Mouse (Mus musculus) liver, embryonic 14.5 days (tissue): ENCODE measurements around the gene Kcnk15. TPM values are rescaled to one million over a fixed set of nuclear protein-coding genes. Genes with fewer than 3 reads are reported as not detected.

Experiments used
- ATAC-seq: fragments of 200-750 bp; cut with Nextera tagmentation; 2 replicates; pipeline ENCODE4 v1.8.0; 2017; ENCODE audit warnings: moderate number of reproducible peaks, mild to moderate bottlenecking, moderate library complexity; ENCODE audit not compliant: insufficient read depth
- DNase-seq, 3 experiments: peaks; one replicate each; pipeline ENCODE4 v3.0.0-alpha.2; 2012 to 2013; ENCODE audit warnings: low read depth in 3 of 3, low spot score in 3 of 3
- H3K27ac ChIP-seq: fragments of 300-500 bp; sonication (generic); 2 replicates; pipeline ENCODE4 v1.5.1; 2014; ENCODE audit warnings: moderate library complexity, mild to moderate bottlenecking, control low read depth, inconsistent platforms
- H3K27me3 ChIP-seq: fragments of 300-500 bp; sonication (generic); 2 replicates; pipeline ENCODE4 v1.6.1; 2014; ENCODE audit warnings: mild to moderate bottlenecking, low read length, moderate library complexity; ENCODE audit not compliant: control insufficient read depth, insufficient read depth
- H3K36me3 ChIP-seq: fragments of 300-500 bp; sonication (generic); replicated peaks from 2 replicates; pipeline ENCODE4 v1.6.1; 2014; ENCODE audit warnings: low read depth; ENCODE audit not compliant: control insufficient read depth, insufficient read depth
- H3K4me1 ChIP-seq, 2 experiments: fragments of 200-500 bp in 1 of 2; fragments of 300-500 bp in 1 of 2; sonication (generic) in 1 of 2; replicated peaks; 2 replicates each; pipeline ENCODE4 v1.6.1; 2012 to 2014; ENCODE audit warnings: antibody characterized with exemption in 1 of 2, inconsistent platforms in 1 of 2, low read length in 1 of 2; ENCODE audit not compliant: control insufficient read depth in 2 of 2, insufficient read depth in 2 of 2
- H3K4me2 ChIP-seq: fragments of 300-500 bp; sonication (generic); 2 replicates; pipeline ENCODE4 v1.6.1; 2014; ENCODE audit warnings: low read depth, mild to moderate bottlenecking, control low read depth, moderate library complexity
- H3K4me3 ChIP-seq, 2 experiments: fragments of 200-500 bp in 1 of 2; fragments of 300-500 bp in 1 of 2; sonication (generic) in 1 of 2; 2 replicates each; pipeline ENCODE4 v1.5.1; 2012 to 2014; ENCODE audit warnings: low read depth in 2 of 2, low read length in 2 of 2, mild to moderate bottlenecking in 2 of 2, control low read depth in 1 of 2, inconsistent platforms in 1 of 2, moderate library complexity in 1 of 2; ENCODE audit not compliant: insufficient read depth in 1 of 2
- H3K9ac ChIP-seq: fragments of 300-500 bp; sonication (generic); replicated peaks from 2 replicates; pipeline ENCODE4 v1.6.1; 2014; ENCODE audit warnings: mild to moderate bottlenecking, control low read depth, moderate library complexity
- H3K9me3 ChIP-seq: fragments of 300-500 bp; sonication (generic); 2 replicates; pipeline ENCODE4 v1.6.1; 2016; ENCODE audit warnings: low read length, mixed read lengths; ENCODE audit not compliant: control insufficient read depth
- CTCF ChIP-seq: IDR thresholded peaks from 2 replicates; pipeline ENCODE4 v1.5.1; 2016; ENCODE audit warnings: antibody characterized with exemption, low read depth, control low read depth
- EP300 ChIP-seq: IDR thresholded peaks from 2 replicates; pipeline ENCODE4 v1.6.1; 2016; ENCODE audit warnings: antibody characterized with exemption, low read depth
- WGBS: fragments of 180-500 bp; shearing (Covaris S2); extraction: QIAGEN DNeasy Blood & Tissue Kit; methylation state at CpG from one replicate; pipeline ENCODE4 v1.1.7; 2014; ENCODE audit not compliant: insufficient replicate concordance; 5-methylcytosine and 5-hydroxymethylcytosine counted together
- polyA plus RNA-seq, 2 experiments: library from polyadenylated mRNA; depleted of rRNA in 1 of 2; stranded (reverse) in 1 of 2; unstranded in 1 of 2; fragments of >200 nt; fragmentation: Nextera tagmentation in 1 of 2; extraction: Ambion mirVana in 1 of 2; gene quantifications; 2 replicates each; pipeline versions ENCODE4 v1.2.1 to v1.2.3; 2012 to 2014

Kcnk15 gene
- polyA plus RNA-seq, 2 experiments, result not detected

DNA sequence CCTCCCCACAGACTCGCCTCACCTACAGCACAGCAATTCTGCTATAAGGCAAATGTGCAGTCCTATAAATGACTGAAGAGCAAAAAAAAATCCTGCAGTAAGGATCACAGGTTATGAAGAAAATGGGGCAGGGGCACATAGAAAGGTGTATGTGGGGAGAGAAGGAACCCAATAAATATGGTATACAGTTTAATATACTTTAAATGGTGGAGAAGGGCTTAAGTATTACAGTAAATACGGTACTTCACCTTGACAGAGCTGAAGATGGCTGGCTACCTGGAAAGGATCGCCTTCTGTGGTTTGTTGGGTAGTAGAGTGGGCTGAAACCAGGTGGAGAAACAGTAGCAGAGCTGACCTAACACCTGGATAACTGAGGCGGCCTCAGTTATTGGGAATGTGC, 17.8 kb downstream of the Kcnk15 start:
- H3K4me3 ChIP-seq, result no peak overlapping the region
- DNase-seq (no peak), ATAC-seq (no peak)
- no peaks in the 10 kb centered on the region for H3K9me3 ChIP-seq
- H3K36me3 ChIP-seq, result no peaks in the 10 kb centered on the region
- TF ChIP-seq EP300, result no peak
- TF ChIP-seq CTCF, result no peak
- no peak overlapping the region for H3K9ac ChIP-seq
- no peaks in the 10 kb centered on the region for H3K4me1 ChIP-seq
- no peaks in the 10 kb centered on the region for H3K27me3 ChIP-seq
- H3K4me2 ChIP-seq, result no peak overlapping the region
- H3K27ac ChIP-seq, result no peak overlapping the region
- WGBS, result 56% methylated on average over 4 of the region's 4 CpGs

DNA sequence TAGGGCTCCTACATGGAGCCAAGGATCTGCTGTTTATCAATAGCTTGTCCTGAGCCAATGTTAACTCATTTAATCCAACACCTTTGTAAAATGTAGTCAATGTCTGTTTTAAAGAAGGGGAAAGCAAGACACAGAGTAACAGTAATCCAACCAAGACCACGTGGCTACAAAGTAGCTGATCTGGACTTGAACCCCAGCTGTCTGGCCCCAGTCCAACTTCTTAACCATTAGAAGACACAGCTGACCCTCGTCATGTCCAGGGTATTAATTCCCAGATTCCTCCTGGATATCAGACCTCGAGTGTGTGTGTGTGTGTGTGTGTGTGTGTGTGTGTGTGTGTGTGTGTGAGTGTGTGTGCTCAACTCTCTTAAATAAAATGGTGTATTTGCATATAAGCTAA, 18.5 kb downstream of the Kcnk15 start:
- Histone ChIP-seq H3K9ac (no peak overlapping the region), H3K27ac (no peak overlapping the region), H3K4me3 (no peak overlapping the region), H3K4me2 (no peak overlapping the region), H3K4me1 (no peaks in the 10 kb centered on the region), H3K27me3 (no peaks in the 10 kb centered on the region), H3K36me3 (no peaks in the 10 kb centered on the region), H3K9me3 (no peaks in the 10 kb centered on the region)
- WGBS, result 48% methylated on average over 3 of the region's 3 CpGs
- no peak for DNase-seq
- ATAC-seq, result no peak
- no peak for TF ChIP-seq EP300
- no peak for TF ChIP-seq CTCF

DNA sequence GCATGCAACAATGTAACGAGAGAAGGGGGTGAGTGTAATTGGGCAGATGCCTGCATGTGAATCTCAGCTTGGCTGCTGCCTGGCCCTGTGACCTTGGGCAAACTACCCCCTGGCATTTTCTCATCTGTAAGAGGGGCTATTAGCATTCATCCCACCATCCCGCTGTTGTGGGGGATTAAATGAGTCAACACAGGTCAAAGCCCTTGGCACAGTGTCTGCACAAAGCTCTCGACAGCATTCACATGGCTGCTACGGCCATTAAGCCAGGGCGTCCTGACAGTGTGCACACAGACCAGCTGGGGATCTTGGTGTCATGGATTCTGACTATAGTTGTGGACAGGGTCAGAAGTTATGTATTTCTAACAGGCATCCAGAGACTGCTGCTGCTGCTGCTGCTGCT, 21.4 kb downstream of the Kcnk15 start:
- WGBS, result 59% methylated on average over 5 of the region's 5 CpGs
- H3K4me2 ChIP-seq, result no peak overlapping the region
- no peak for DNase-seq
- H3K4me3 ChIP-seq, result no peak overlapping the region
- H3K9me3 ChIP-seq, result no peaks in the 10 kb centered on the region
- TF ChIP-seq EP300, result no peak
- no peak for TF ChIP-seq CTCF
- H3K9ac ChIP-seq, result no peak overlapping the region
- H3K4me1 ChIP-seq, result no peaks in the 10 kb centered on the region
- ATAC-seq, result no peak
- no peak overlapping the region for H3K27ac ChIP-seq
- H3K36me3 ChIP-seq, result no peaks in the 10 kb centered on the region
- H3K27me3 ChIP-seq, result no peaks in the 10 kb centered on the region

DNA sequence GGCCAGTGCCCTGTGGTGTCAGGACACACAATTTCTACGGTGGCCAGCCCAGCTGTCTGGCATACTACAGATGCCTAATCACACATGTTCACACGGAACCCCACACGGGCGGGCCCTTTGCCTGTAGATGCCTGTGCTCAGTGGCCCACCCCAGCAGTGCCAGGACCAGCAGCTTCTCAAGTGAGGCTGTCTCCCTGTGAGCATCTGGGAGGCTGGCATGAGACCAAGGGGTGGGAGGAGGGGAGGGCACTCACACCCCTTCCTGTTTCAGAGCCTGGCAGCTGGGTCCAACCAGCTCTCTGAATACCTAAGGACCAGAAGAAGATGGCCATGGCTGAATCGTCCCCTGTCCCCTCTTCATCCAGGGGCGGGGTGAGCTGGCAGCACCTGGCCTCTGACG, 22.0 kb downstream of the Kcnk15 start:
- DNase-seq, result no peak
- Histone ChIP-seq H3K36me3 (no peaks in the 10 kb centered on the region), H3K4me2 (no peak overlapping the region), H3K27me3 (no peaks in the 10 kb centered on the region), H3K4me3 (no peak overlapping the region), H3K4me1 (no peaks in the 10 kb centered on the region), H3K27ac (no peak overlapping the region), H3K9me3 (no peaks in the 10 kb centered on the region), H3K9ac (no peak overlapping the region)
- no peak for ATAC-seq
- TF ChIP-seq EP300, result no peak
- 56% methylated on average over 7 of the region's 7 CpGs for WGBS

DNA sequence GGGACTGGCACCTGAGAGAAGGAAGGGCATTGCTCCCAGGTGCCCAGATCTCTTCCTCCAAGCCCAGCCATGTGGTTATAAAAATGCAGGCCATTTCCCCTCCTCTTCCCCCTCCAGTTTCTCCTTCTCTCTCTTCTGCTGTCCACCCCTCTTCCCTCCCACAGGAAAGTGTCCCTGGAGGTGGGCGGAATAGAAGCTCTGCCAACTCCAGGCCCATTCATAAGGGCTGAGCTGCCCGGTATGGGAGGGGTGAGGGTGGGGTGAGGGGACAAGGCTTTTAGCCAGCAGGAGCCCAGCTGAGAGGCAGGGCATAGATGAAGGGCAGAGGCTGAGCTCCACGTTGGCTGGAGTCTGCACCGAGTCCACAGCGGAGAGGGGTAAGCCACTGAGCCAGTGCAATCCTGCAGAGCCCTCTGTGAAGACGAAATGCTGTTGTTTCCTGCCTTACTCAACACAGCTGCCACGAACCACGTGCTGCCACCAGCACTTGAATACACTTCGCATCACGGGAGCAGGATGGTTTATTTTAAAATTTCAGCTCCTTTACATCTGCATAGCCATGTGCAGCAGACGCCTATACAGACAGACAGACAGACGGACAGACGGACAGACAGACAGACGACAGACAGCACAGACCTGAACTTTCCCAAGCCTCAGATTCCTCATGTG, 23.5 kb downstream of the Kcnk15 start:
- H3K27me3 ChIP-seq, result no peaks in the 10 kb centered on the region
- no peaks in the 10 kb centered on the region for H3K36me3 ChIP-seq
- no peak for TF ChIP-seq CTCF
- no peak for TF ChIP-seq EP300
- no peak overlapping the region for H3K27ac ChIP-seq
- no peak overlapping the region for H3K9ac ChIP-seq
- H3K4me1 ChIP-seq, result no peaks in the 10 kb centered on the region
- H3K9me3 ChIP-seq, result no peaks in the 10 kb centered on the region
- DNase-seq (no peak), ATAC-seq (no peak)
- H3K4me3 ChIP-seq, result no peak overlapping the region
- H3K4me2 ChIP-seq, result no peak overlapping the region
- 55% methylated on average over 14 of the region's 14 CpGs for WGBS
